Mouse (Mus musculus) midbrain, embryonic 13.5 days (tissue): ENCODE results near the gene Kcnk10. TPM values are rescaled to one million over a fixed set of nuclear protein-coding genes. Genes with fewer than 3 reads are reported as not detected.

Experiments
- polyA plus RNA-seq: library from polyadenylated mRNA; unstranded; fragments of >200 nt; fragmentation: Nextera tagmentation; extraction: Ambion mirVana; gene quantifications from 2 replicates; pipeline ENCODE4 v1.2.1, GENCODE M21; 2015

The Kcnk10 gene
- polyA plus RNA-seq, 1 experiment from 2014 or later, result 51.8 TPM

Other genes starting within 250 kb of the Kcnk10 start
- gene Spata7, start 49.8 kb upstream of the Kcnk10 start, polyA plus RNA-seq, result 29.9 and 31.9 TPM in 2 replicates
- gene Ptpn21, start 159.1 kb upstream of the Kcnk10 start, polyA plus RNA-seq, result 5.7 and 6.9 TPM in 2 replicates
- gene Zc3h14, start 168.7 kb upstream of the Kcnk10 start, polyA plus RNA-seq, result 116 and 124 TPM in 2 replicates